Mouse (Mus musculus) forebrain, embryonic 11.5 days (tissue): ENCODE measurements around the gene Taar7d. TPM values are rescaled to one million over a fixed set of nuclear protein-coding genes. Genes with fewer than 3 reads are reported as not detected.
"Not testable (repeated sequence)": the region's sequence is repeated elsewhere in the genome, so short reads cannot be mapped to it uniquely, and the experiment has no call there.

Source experiments
- ATAC-seq: fragments of 200-750 bp; cut with Nextera tagmentation; replicated peaks from 2 replicates; pipeline ENCODE4 v1.8.0; 2017; ENCODE audit warnings: moderate TSS enrichment; ENCODE audit not compliant: low FRiP score
- DNase-seq: peaks from one replicate; pipeline ENCODE4 v3.0.0-alpha.2; 2017; ENCODE audit warnings: low spot score
- H3K27ac ChIP-seq: fragments of 300-500 bp; sonication (generic); 2 replicates; pipeline ENCODE4 v1.5.1; 2014; ENCODE audit warnings: low read depth, low read length
- H3K27me3 ChIP-seq: fragments of 300-500 bp; sonication (generic); 2 replicates; pipeline ENCODE4 v1.6.1; 2014; ENCODE audit warnings: mild to moderate bottlenecking, low read length, mixed read lengths; ENCODE audit not compliant: control insufficient read depth, insufficient read depth
- H3K36me3 ChIP-seq: fragments of 300-500 bp; sonication (generic); 2 replicates; pipeline ENCODE4 v1.6.1; 2014; ENCODE audit warnings: mild to moderate bottlenecking, low read length, moderate library complexity, mixed read lengths; ENCODE audit not compliant: control insufficient read depth, insufficient read depth
- H3K4me1 ChIP-seq: fragments of 300-500 bp; sonication (generic); replicated peaks from 2 replicates; pipeline ENCODE4 v1.6.1; 2014; ENCODE audit warnings: low read length, mixed read lengths; ENCODE audit not compliant: control insufficient read depth, insufficient read depth
- H3K4me2 ChIP-seq: fragments of 300-500 bp; sonication (generic); 2 replicates; pipeline ENCODE4 v1.6.1; 2014; ENCODE audit warnings: low read depth, mild to moderate bottlenecking, low read length, moderate library complexity, mixed read lengths; ENCODE audit not compliant: severe bottlenecking
- H3K4me3 ChIP-seq: fragments of 300-500 bp; sonication (generic); 2 replicates; pipeline ENCODE4 v1.5.1; 2014; ENCODE audit warnings: low read depth, low read length
- H3K9ac ChIP-seq: fragments of 300-500 bp; sonication (generic); 2 replicates; pipeline ENCODE4 v1.6.1; 2014; ENCODE audit warnings: low read length
- H3K9me3 ChIP-seq: fragments of 300-500 bp; sonication (generic); 2 replicates; pipeline ENCODE4 v1.6.1; 2016; ENCODE audit warnings: low read length, mixed read lengths; ENCODE audit not compliant: control insufficient read depth
- WGBS: fragments of 180-500 bp; shearing (Covaris S2); extraction: QIAGEN DNeasy Blood & Tissue Kit; methylation state at CpG from one replicate; pipeline ENCODE4 v1.1.7; 2014; 5-methylcytosine and 5-hydroxymethylcytosine counted together
- polyA plus RNA-seq: library from polyadenylated mRNA; unstranded; fragments of >200 nt; fragmentation: Nextera tagmentation; extraction: Ambion mirVana; gene quantifications from 2 replicates; pipeline ENCODE4 v1.2.1, GENCODE M21; 2014

Taar7d gene
- polyA plus RNA-seq, 1 experiment from 2014 or later: not detected

DNA sequence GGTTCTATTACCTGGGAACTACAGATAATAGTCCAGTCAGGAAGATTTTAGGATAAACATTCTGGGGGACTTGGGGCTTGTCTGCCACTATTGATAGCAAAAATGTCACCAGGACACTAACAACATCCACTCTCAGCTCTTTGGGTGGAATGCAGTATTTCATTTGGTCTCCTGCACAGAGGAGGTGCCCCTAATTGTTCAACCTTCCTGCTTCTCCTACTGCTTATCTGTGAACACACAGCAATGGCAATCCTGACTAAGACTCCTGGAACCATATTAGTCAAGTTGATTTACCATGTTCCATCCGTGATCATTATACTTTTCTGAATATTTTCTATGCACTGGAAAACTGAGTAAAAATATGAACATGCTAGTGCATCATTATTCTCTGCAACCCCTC is 18.9 kb upstream of the Taar7d start:
- DNase-seq: no peak
- H3K9me3 ChIP-seq: no peaks in the 10 kb centered on the region
- H3K4me2 ChIP-seq: no peak overlapping the region
- 97% methylated on average over 1 of the region's 1 CpGs for WGBS
- no peak overlapping the region for H3K9ac ChIP-seq
- no peak overlapping the region for H3K27ac ChIP-seq
- no peaks in the 10 kb centered on the region for H3K4me1 ChIP-seq
- no peaks in the 10 kb centered on the region for H3K36me3 ChIP-seq
- H3K4me3 ChIP-seq: no peak overlapping the region
- ATAC-seq: no peak
- H3K27me3 ChIP-seq: no peaks in the 10 kb centered on the region

- DNase-seq (no peak), ATAC-seq (no peak)
- Histone ChIP-seq H3K9ac (no peak overlapping the region), H3K27me3 (no peaks in the 10 kb centered on the region), H3K36me3 (no peaks in the 10 kb centered on the region), H3K4me1 (no peaks in the 10 kb centered on the region), H3K9me3 (no peaks in the 10 kb centered on the region), H3K4me3 (no peak overlapping the region), H3K4me2 (no peak overlapping the region), H3K27ac (no peak overlapping the region)
Observed at GRCm38 (mm10) chr10:24031347-24031746, 4.3 kb downstream of the Taar7d start.

- no peaks in the 10 kb centered on the region for H3K36me3 ChIP-seq
- H3K9me3 ChIP-seq: no peaks in the 10 kb centered on the region
- DNase-seq (no peak), ATAC-seq (no peak)
- no peak within 1 kb of the TSS for H3K27ac ChIP-seq
- no peaks in the 10 kb centered on the region for H3K27me3 ChIP-seq
- H3K9ac ChIP-seq: no peak within 1 kb of the TSS
- H3K4me2 ChIP-seq: no peak within 1 kb of the TSS
- H3K4me1 ChIP-seq: no peaks in the 10 kb centered on the region
- 90% methylated on average over 2 of the region's 2 CpGs for WGBS
- H3K4me3 ChIP-seq: no peak within 1 kb of the TSS
Observed at GRCm38 (mm10) chr10:24037314-24037713, 10.3 kb downstream of the Taar7d start, which contains the start of gene Taar7e. Gene Taar7e (plus strand): TSS chr10:24037614.

DNA sequence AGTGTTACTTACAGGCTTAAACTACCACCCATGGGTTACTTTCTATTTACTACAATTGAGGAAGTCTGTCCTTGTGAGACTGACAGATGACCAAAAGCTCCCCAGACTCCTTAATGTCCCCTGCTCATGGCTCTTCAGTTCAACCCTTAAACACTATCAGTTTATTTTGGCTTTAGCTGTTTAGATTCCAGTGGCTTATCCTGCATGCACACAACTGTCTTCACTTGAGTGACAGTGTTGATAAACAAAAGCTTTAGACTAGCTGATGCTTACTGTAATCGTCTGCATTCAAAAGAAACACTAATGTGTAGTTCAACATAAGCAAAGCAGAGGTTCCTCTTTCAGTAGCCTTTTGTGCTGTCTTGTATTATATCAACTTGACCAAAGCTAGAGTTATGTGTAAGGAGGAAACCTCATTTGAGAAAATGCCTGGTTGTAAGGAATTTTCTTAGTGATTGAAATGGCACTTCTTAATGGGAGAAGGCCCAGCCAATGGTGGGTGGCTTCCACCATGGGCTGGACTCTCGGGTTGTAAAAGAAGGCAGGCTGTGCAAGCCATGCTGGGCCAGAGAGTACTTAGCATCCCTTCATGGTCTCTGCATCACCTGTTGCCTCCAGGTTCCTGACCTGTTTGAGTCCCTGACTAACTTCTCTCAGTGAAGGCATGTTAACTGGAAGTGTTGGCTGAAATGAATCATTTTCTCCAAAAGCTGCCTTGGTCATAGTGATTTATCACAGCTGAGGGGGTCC is 13.3 kb downstream of the Taar7d start:
- Histone ChIP-seq H3K27me3 (no peaks in the 10 kb centered on the region), H3K36me3 (no peaks in the 10 kb centered on the region), H3K4me1 (no peaks in the 10 kb centered on the region), H3K4me3 (no peak overlapping the region), H3K27ac (no peak overlapping the region), H3K9me3 (no peaks in the 10 kb centered on the region), H3K4me2 (no peak overlapping the region), H3K9ac (no peak overlapping the region)
- WGBS: 74% methylated on average over 2 of the region's 2 CpGs
- no peak for DNase-seq
- ATAC-seq: no peak

- H3K9me3 ChIP-seq: no peaks in the 10 kb centered on the region
- no peaks in the 10 kb centered on the region for H3K27me3 ChIP-seq
- no peak within 1 kb of the TSS for H3K4me2 ChIP-seq
- no peak within 1 kb of the TSS for H3K27ac ChIP-seq
- no peaks in the 10 kb centered on the region for H3K4me1 ChIP-seq
- H3K36me3 ChIP-seq: no peaks in the 10 kb centered on the region
- H3K9ac ChIP-seq: no peak within 1 kb of the TSS
- ATAC-seq (no peak), DNase-seq (no peak)
- H3K4me3 ChIP-seq: no peak within 1 kb of the TSS
Observed at GRCm38 (mm10) chr10:24049210-24049609, 22.2 kb downstream of the Taar7d start, which contains the start of gene Taar7f. Gene Taar7f (plus strand): TSS chr10:24049510.

GRCm38 (mm10) chr10:24052039-24052438 is 25.0 kb downstream of the Taar7d start:
- Histone ChIP-seq H3K36me3 (no peaks in the 10 kb centered on the region), H3K27ac (no peak overlapping the region), H3K4me1 (no peaks in the 10 kb centered on the region), H3K4me2 (no peak overlapping the region), H3K9me3 (no peaks in the 10 kb centered on the region), H3K9ac (no peak overlapping the region), H3K4me3 (no peak overlapping the region), H3K27me3 (no peaks in the 10 kb centered on the region)
- DNase-seq: no peak
- ATAC-seq: no peak
- WGBS: 79% methylated on average over 5 of the region's 5 CpGs

DNA sequence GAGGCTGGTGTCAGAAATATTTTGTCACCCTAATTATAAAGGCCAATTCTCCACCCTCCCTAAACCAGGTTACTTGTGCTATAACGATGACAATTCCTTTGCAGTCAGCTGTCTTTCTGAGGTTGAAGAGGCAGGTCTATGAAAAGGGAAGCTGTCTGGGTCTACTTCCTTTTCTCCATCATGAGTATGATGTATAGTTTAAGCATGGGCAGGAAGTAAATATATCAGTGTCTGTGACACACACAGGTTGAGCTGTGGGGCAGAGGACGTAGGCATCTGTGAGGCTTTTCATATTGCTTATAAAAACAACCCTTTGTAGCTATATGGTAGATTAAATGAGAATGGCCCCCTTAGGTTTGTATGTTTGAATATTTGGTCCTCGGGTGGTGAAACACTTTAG is 32.0 kb downstream of the Taar7d start:
- ATAC-seq (no peak), DNase-seq (no peak)
- Histone ChIP-seq H3K9ac (no peak overlapping the region), H3K27me3 (no peaks in the 10 kb centered on the region), H3K36me3 (no peaks in the 10 kb centered on the region), H3K4me1 (no peaks in the 10 kb centered on the region), H3K9me3 (no peaks in the 10 kb centered on the region), H3K4me3 (no peak overlapping the region), H3K27ac (no peak overlapping the region), H3K4me2 (no peak overlapping the region)
- WGBS: 93% methylated on average over 3 of the region's 3 CpGs

DNA sequence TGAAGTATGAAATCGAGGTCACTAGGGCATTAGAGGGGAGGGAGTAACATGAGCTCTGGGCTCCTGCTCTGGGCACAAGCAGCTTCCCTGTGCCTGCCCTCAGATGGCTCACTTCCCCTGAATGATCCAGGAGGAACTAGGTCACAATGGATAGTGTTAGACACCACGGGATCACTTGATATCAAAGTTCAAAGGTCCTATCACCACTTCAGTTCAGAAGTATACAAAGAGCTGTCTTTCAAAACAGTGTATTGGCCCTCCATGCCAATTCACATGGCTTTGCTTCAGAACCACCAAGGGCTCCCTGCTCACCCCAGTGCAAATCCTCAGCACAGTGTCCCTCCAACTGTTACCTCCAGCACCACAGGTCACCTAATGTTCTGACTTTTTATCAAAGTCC is 47.7 kb downstream of the Taar7d start:
- H3K27ac ChIP-seq, H3K4me1 ChIP-seq, ATAC-seq, H3K27me3 ChIP-seq, H3K36me3 ChIP-seq, H3K4me2 ChIP-seq, H3K9me3 ChIP-seq, H3K9ac ChIP-seq, H3K4me3 ChIP-seq, DNase-seq: not testable (repeated sequence)
- 44% methylated on average over 2 of the region's 2 CpGs for WGBS

- DNase-seq, H3K9me3 ChIP-seq, H3K4me3 ChIP-seq, ATAC-seq, H3K4me1 ChIP-seq, H3K36me3 ChIP-seq, H3K4me2 ChIP-seq, H3K9ac ChIP-seq, H3K27me3 ChIP-seq, H3K27ac ChIP-seq: not testable (repeated sequence)
- 79% methylated on average over 2 of the region's 4 CpGs for WGBS
Observed at GRCm38 (mm10) chr10:24076200-24076599, 49.2 kb downstream of the Taar7d start, which contains the start of gene Taar8a. Gene Taar8a (plus strand): TSS chr10:24076500.
